Comparison of ENCODE assay signal across 9 mouse cellular contexts in the genomic region with DNA sequence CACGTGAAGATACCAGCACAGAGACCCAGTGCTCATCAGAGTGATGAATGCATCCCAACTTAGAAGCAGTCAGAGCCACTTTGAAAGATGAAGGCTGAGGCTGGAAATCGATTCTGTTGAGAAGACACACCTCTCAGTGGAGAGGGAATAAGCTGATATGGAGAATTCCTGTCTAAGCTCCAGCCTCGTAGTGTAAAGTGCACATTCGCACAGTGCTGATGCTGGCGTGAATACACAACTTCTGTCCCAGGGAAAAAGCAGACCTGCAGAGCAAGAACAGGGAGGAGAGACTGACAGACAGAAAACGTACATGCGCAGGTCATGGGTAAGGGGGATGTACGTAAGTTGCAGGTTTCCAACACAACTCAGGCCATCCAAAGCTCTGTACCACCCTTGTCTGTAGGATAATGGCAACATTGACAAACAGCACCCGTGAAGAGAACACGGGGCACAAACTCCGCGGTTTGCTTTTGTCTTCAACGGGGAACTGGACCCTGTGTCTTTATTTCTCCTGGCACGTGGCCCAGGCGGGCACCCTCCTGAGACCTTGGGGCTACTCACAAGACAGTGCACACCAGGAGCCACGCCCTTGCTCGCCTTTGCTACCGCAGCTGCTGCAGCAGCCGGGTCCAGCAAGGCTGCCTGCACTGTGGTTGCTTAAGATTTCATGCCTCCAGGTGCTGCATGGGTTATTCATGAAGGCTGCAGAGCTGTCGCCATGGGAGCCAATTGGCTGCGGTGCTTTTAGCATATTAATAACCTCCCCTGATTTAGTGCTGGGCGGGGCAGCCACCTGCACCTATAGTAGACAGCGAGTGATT.
DNase-seq lines count a peak whose midpoint lies in the region; ATAC-seq lines count a peak whose summit lies in the region.
"Had no signal": no experiment of that assay in that cellular context is flagged by ENCODE, and none has a peak within 500 bp of the region (broad histone marks: within the 10 kb centered on the region; RNA-seq: fewer than 3 reads in every experiment).

No protein-coding gene starts in this region.

- no peak for DNase-seq in heart, postnatal 25 days (ENCODE audit: low spot score)
- no peak for DNase-seq in gastrocnemius, postnatal 25 days

- H3K4me3 ChIP-seq in heart, embryonic 16.5 days (ENCODE audit: low read length), result no peak overlapping the region
- peak overlapping the region; percentile 28 for H3K4me3 ChIP-seq in forebrain, embryonic 13.5 days
- H3K4me3 ChIP-seq in kidney, embryonic 14.5 days (ENCODE audit: low read length), result peak overlapping the region; percentile 15; the same call in 1 of the 2 replicates
- peak overlapping the region; percentile 9; the same call in 1 of the 2 replicates for H3K4me3 ChIP-seq in limb, embryonic 15.5 days
- H3K4me3 ChIP-seq in stomach, embryonic 15.5 days (replicated peaks), result 0 out of 2 replicates have a peak overlapping the region, but pooled peaks have one; percentile 11

- H3K27ac ChIP-seq in heart, embryonic 16.5 days (ENCODE audit: low read length), result no peak overlapping the region
- peak overlapping the region; percentile 84 for H3K27ac ChIP-seq in forebrain, embryonic 13.5 days
- no peak overlapping the region for H3K27ac ChIP-seq in kidney, embryonic 14.5 days (ENCODE audit: low read depth, low read length)
- no peak overlapping the region for H3K27ac ChIP-seq in limb, embryonic 15.5 days
- H3K27ac ChIP-seq in stomach, embryonic 15.5 days, result no peak overlapping the region

- no peaks in the 10 kb centered on the region for H3K36me3 ChIP-seq in heart, embryonic 16.5 days (ENCODE audit: control insufficient read depth, insufficient read depth)
- H3K36me3 ChIP-seq in forebrain, embryonic 13.5 days (ENCODE audit: poor library complexity, severe bottlenecking), result no peaks in the 10 kb centered on the region
- no peaks in the 10 kb centered on the region for H3K36me3 ChIP-seq in kidney, embryonic 14.5 days (ENCODE audit: control insufficient read depth, insufficient read depth, low read length)
- H3K36me3 ChIP-seq in limb, embryonic 15.5 days, result no peaks in the 10 kb centered on the region
- H3K36me3 ChIP-seq in stomach, embryonic 15.5 days, result no peaks in the 10 kb centered on the region

- intact Hi-C loops in heart, postnatal 25 days (cut with DNase I), result no loop called here

- WGBS in heart, embryonic 16.5 days, result 35% methylated on average over 23 of the region's 23 CpGs
- 16% methylated on average over 23 of the region's 23 CpGs for WGBS in forebrain, embryonic 13.5 days
- WGBS in kidney, embryonic 14.5 days, result 27% methylated on average over 23 of the region's 23 CpGs
- 27% methylated on average over 23 of the region's 23 CpGs for WGBS in limb, embryonic 15.5 days
- WGBS in stomach, embryonic 15.5 days, result 31% methylated on average over 23 of the region's 23 CpGs

- no peaks in the 10 kb centered on the region for H3K9me3 ChIP-seq in heart, embryonic 16.5 days (replicated peaks; ENCODE audit: control insufficient read depth, low read length)
- no peaks in the 10 kb centered on the region for H3K9me3 ChIP-seq in forebrain, embryonic 13.5 days (replicated peaks)
- no peaks in the 10 kb centered on the region for H3K9me3 ChIP-seq in kidney, embryonic 14.5 days (ENCODE audit: control insufficient read depth, low read length)
- no peaks in the 10 kb centered on the region for H3K9me3 ChIP-seq in limb, embryonic 15.5 days
- H3K9me3 ChIP-seq in stomach, embryonic 15.5 days, result no peaks in the 10 kb centered on the region

- H3K4me1 ChIP-seq in heart, embryonic 16.5 days (ENCODE audit: control insufficient read depth, insufficient read depth, low read length), result no peaks in the 10 kb centered on the region
- peaks cover 44% of the 10 kb centered on the region for H3K4me1 ChIP-seq in forebrain, embryonic 13.5 days
- H3K4me1 ChIP-seq in kidney, embryonic 14.5 days (ENCODE audit: control insufficient read depth, insufficient read depth, low read length), result no peaks in the 10 kb centered on the region; the same call in 1 of the 2 replicates
- H3K4me1 ChIP-seq in limb, embryonic 15.5 days, result peaks cover 7% of the 10 kb centered on the region
- 0 out of 2 replicates have a peak, but pooled peaks cover 4% of the 10 kb centered on the region for H3K4me1 ChIP-seq in stomach, embryonic 15.5 days

- no peaks in the 10 kb centered on the region for H3K27me3 ChIP-seq in heart, embryonic 16.5 days (ENCODE audit: control insufficient read depth, insufficient read depth, low read length)
- no peaks in the 10 kb centered on the region for H3K27me3 ChIP-seq in forebrain, embryonic 13.5 days
- no peaks in the 10 kb centered on the region for H3K27me3 ChIP-seq in kidney, embryonic 14.5 days (ENCODE audit: control insufficient read depth, insufficient read depth, low read length)
- H3K27me3 ChIP-seq in limb, embryonic 15.5 days, result no peaks in the 10 kb centered on the region
- H3K27me3 ChIP-seq in stomach, embryonic 15.5 days (replicated peaks), result no peaks in the 10 kb centered on the region
- H3K27me3 ChIP-seq: Patski had no signal

- H3K4me2 ChIP-seq in heart, embryonic 16.5 days (ENCODE audit: low read depth, low read length), result peak overlapping the region; percentile 48
- H3K4me2 ChIP-seq in forebrain, embryonic 13.5 days, result peak overlapping the region; percentile 58
- H3K4me2 ChIP-seq in kidney, embryonic 14.5 days (replicated peaks; ENCODE audit: low read depth, low read length), result peak overlapping the region; percentile 31
- H3K4me2 ChIP-seq in limb, embryonic 15.5 days, result peak overlapping the region; percentile 41
- peak overlapping the region; percentile 45 for H3K4me2 ChIP-seq in stomach, embryonic 15.5 days

- no peak for ATAC-seq in heart, embryonic 16.5 days (replicated peaks; ENCODE audit: extremely low read depth, insufficient read depth, low FRiP score)
- peak; percentile 96 for ATAC-seq in forebrain, embryonic 13.5 days
- ATAC-seq in kidney, embryonic 14.5 days (ENCODE audit: low FRiP score, low TSS enrichment), result peak; percentile 78; the same call in 1 of the 2 replicates
- ATAC-seq in limb, embryonic 15.5 days (ENCODE audit: insufficient number of reproducible peaks, low FRiP score, low TSS enrichment, low read depth), result peak; percentile 40; the same call in 1 of the 2 replicates
- ATAC-seq in stomach, embryonic 15.5 days (ENCODE audit: insufficient read depth, low FRiP score, low read depth), result no peak; the same call in 1 of the 2 replicates
- ATAC-seq in megakaryocyte-erythroid progenitor cell, adult 5-6 weeks (replicated peaks; ENCODE audit: low FRiP score, low TSS enrichment, poor library complexity, severe bottlenecking), result no peak
- ATAC-seq: Patski had no signal

- H3K9ac ChIP-seq in heart, embryonic 16.5 days (ENCODE audit: low read length), result no peak overlapping the region
- H3K9ac ChIP-seq in forebrain, embryonic 13.5 days, result peak overlapping the region; percentile 55
- no peak overlapping the region for H3K9ac ChIP-seq in kidney, embryonic 14.5 days (ENCODE audit: low read depth, low read length)
- no peak overlapping the region for H3K9ac ChIP-seq in limb, embryonic 15.5 days
- no peak overlapping the region for H3K9ac ChIP-seq in stomach, embryonic 15.5 days

Comparison
In these comparisons a context has a peak if more than half of its experiments do, and no peak if none do; other contexts are left out.
1. ATAC-seq: peak in forebrain, embryonic 13.5 days (single experiment), kidney, embryonic 14.5 days (single experiment) and limb, embryonic 15.5 days (single experiment); none in heart, embryonic 16.5 days (single experiment), stomach, embryonic 15.5 days (single experiment) and megakaryocyte-erythroid progenitor cell, adult 5-6 weeks (single experiment).
2. Peak in every context shown above with its lines, with median percentiles within 50 percentile points of each other: H3K4me2 ChIP-seq.